In genomic region chr4:34582476-34582875, GRCm38 (mm10) we compare ENCODE assay signal across 18 mouse cellular contexts. TPM values are rescaled to one million over a fixed set of nuclear protein-coding genes. Genes with fewer than 3 reads are reported as not detected.
DNase-seq lines count a peak whose midpoint lies in the region; ATAC-seq lines count a peak whose summit lies in the region.
"Had no signal": no experiment of that assay in that cellular context is flagged by ENCODE, and none has a peak within 500 bp of the region (broad histone marks: within the 10 kb centered on the region; RNA-seq: fewer than 3 reads in every experiment).

No protein-coding gene starts in this region.

- H3K4me1 ChIP-seq in heart, embryonic 16.5 days (ENCODE audit: control insufficient read depth, insufficient read depth, low read length): peaks cover 17% of the 10 kb centered on the region
- H3K4me1 ChIP-seq in neural tube, embryonic 11.5 days (ENCODE audit: control insufficient read depth, insufficient read depth, low read length): 0 out of 2 replicates have a peak, but pooled peaks cover 3% of the 10 kb centered on the region
- H3K4me1 ChIP-seq: embryonic facial prominence, embryonic 15.5 days; forebrain, embryonic 15.5 days; midbrain, embryonic 12.5 days had no signal

- peaks cover 45% of the 10 kb centered on the region for H3K36me3 ChIP-seq in heart, embryonic 16.5 days (ENCODE audit: control insufficient read depth, insufficient read depth)
- H3K36me3 ChIP-seq in neural tube, embryonic 11.5 days (ENCODE audit: control insufficient read depth, insufficient read depth, low read length): peaks cover 8% of the 10 kb centered on the region

- DNase-seq in heart, adult 8-10 months (ENCODE audit: low spot score): no peak
- no peak for DNase-seq in neural tube, embryonic 11.5 days (ENCODE audit: low spot score)
- DNase-seq in neural tube, embryonic 10.5 days (ENCODE audit: extremely low spot score, low spot score): no peak
- peak; percentile 78 for DNase-seq in ZHBTc4 (ENCODE audit: low read depth, low spot score)
- DNase-seq in ovary, postnatal 14 days (ENCODE audit: low spot score): no peak
- DNase-seq: cerebellum, postnatal 36 days; gastrocnemius, postnatal 36 days; heart, postnatal 14 days; kidney, adult 2 months; lung, postnatal 10 days; thymus, postnatal 4 days had no signal

- peak overlapping the region; percentile 21; the same call in 1 of the 2 replicates for H3K27ac ChIP-seq in heart, embryonic 16.5 days (ENCODE audit: low read length)
- H3K27ac ChIP-seq in neural tube, embryonic 11.5 days (ENCODE audit: low read depth, low read length): no peak overlapping the region
- H3K27ac ChIP-seq: embryonic facial prominence, embryonic 15.5 days; forebrain, embryonic 15.5 days; layer of hippocampus, adult 2 months; midbrain, embryonic 12.5 days had no signal

- H3K9ac ChIP-seq in heart, embryonic 16.5 days (ENCODE audit: low read length): no peak overlapping the region
- H3K9ac ChIP-seq in neural tube, embryonic 11.5 days (ENCODE audit: low read length): no peak overlapping the region
- H3K9ac ChIP-seq: embryonic facial prominence, embryonic 15.5 days; forebrain, embryonic 15.5 days; midbrain, embryonic 12.5 days had no signal

- 59% methylated on average over 5 of the region's 5 CpGs for WGBS in heart, embryonic 16.5 days
- 71% methylated on average over 5 of the region's 5 CpGs for WGBS in neural tube, embryonic 11.5 days

- no peak overlapping the region for H3K4me3 ChIP-seq in heart, embryonic 16.5 days (ENCODE audit: low read length)
- no peak overlapping the region for H3K4me3 ChIP-seq in neural tube, embryonic 11.5 days (ENCODE audit: low read depth, low read length)
- H3K4me3 ChIP-seq: embryonic facial prominence, embryonic 15.5 days; forebrain, embryonic 15.5 days; layer of hippocampus, adult 2 months; midbrain, embryonic 12.5 days had no signal

- no peaks in the 10 kb centered on the region for H3K9me3 ChIP-seq in heart, embryonic 16.5 days (replicated peaks; ENCODE audit: control insufficient read depth, low read length)
- H3K9me3 ChIP-seq in neural tube, embryonic 11.5 days (ENCODE audit: control insufficient read depth, low read length): no peaks in the 10 kb centered on the region
- H3K9me3 ChIP-seq: embryonic facial prominence, embryonic 15.5 days; forebrain, embryonic 15.5 days; midbrain, embryonic 12.5 days had no signal

- no peak overlapping the region for H3K4me2 ChIP-seq in heart, embryonic 16.5 days (ENCODE audit: low read depth, low read length)
- no peak overlapping the region for H3K4me2 ChIP-seq in neural tube, embryonic 11.5 days (ENCODE audit: low read depth)
- H3K4me2 ChIP-seq: embryonic facial prominence, embryonic 15.5 days; forebrain, embryonic 15.5 days; midbrain, embryonic 12.5 days had no signal

- H3K27me3 ChIP-seq in heart, embryonic 16.5 days (ENCODE audit: control insufficient read depth, insufficient read depth, low read length): no peaks in the 10 kb centered on the region
- H3K27me3 ChIP-seq in neural tube, embryonic 11.5 days (ENCODE audit: control insufficient read depth, insufficient read depth, low read length): no peaks in the 10 kb centered on the region
- H3K27me3 ChIP-seq: embryonic facial prominence, embryonic 15.5 days; forebrain, embryonic 15.5 days; midbrain, embryonic 12.5 days had no signal

- ATAC-seq in heart, embryonic 16.5 days (replicated peaks; ENCODE audit: extremely low read depth, insufficient read depth, low FRiP score): no peak
- ATAC-seq in neural tube, embryonic 11.5 days (ENCODE audit: insufficient read depth, low FRiP score, low TSS enrichment): peak; percentile 39; the same call in 1 of the 2 replicates
- no peak for ATAC-seq in monocyte, adult 5-6 weeks (replicated peaks; ENCODE audit: insufficient number of reproducible peaks, low FRiP score, low TSS enrichment, poor library complexity, severe bottlenecking)
- ATAC-seq: activated CD4-positive, CD25-positive, alpha-beta regulatory T cell, adult 4 months; forebrain, embryonic 15.5 days had no signal

RNA-seq across cellular contexts. Expression of gene Akirin2, which starts 31.7 kb away (rescaled TPM):
- 28.1 and 31.0 TPM in 2 replicates for polyA plus RNA-seq in heart, embryonic 16.5 days (2015; fragmentation: Nextera tagmentation; extraction: Ambion mirVana)
- total RNA-seq in heart, adult 8-10 months (2022): 10 to 100 TPM; 53.3 to 58.5 (median 56.8) TPM
- 104 and 112 TPM in 2 replicates for polyA plus RNA-seq in neural tube, embryonic 11.5 days (2014; fragmentation: Nextera tagmentation; extraction: Ambion mirVana)
- total RNA-seq in monocyte, adult 5-6 weeks (2017): 51.4 to 79.7 TPM (median 64.7 TPM) in 3 replicates

RNA-seq across cellular contexts. Expression of gene Orc3, which starts 32.3 kb away (rescaled TPM):
- 63.2 and 68.9 TPM in 2 replicates for polyA plus RNA-seq in heart, embryonic 16.5 days (2015; fragmentation: Nextera tagmentation; extraction: Ambion mirVana)
- 10 to 100 TPM; 32.9 to 36.3 (median 34.1) TPM for total RNA-seq in heart, adult 8-10 months (2022)
- polyA plus RNA-seq in neural tube, embryonic 11.5 days (2014; fragmentation: Nextera tagmentation; extraction: Ambion mirVana): 109 and 112 TPM in 2 replicates
- 59.8 to 81.4 TPM (median 60.7 TPM) in 3 replicates for total RNA-seq in monocyte, adult 5-6 weeks (2017)

RNA-seq across cellular contexts. Expression of gene Rars2, which starts 32.3 kb away (rescaled TPM):
- polyA plus RNA-seq in heart, embryonic 16.5 days (2015; fragmentation: Nextera tagmentation; extraction: Ambion mirVana): 51.3 and 56.9 TPM in 2 replicates
- total RNA-seq in heart, adult 8-10 months (2022): 10 to 100 TPM; 23.0 to 27.2 (median 26.1) TPM
- polyA plus RNA-seq in neural tube, embryonic 11.5 days (2014; fragmentation: Nextera tagmentation; extraction: Ambion mirVana): 65.7 and 67.7 TPM in 2 replicates
- total RNA-seq in monocyte, adult 5-6 weeks (2017): 18.7 to 26.0 TPM (median 24.8 TPM) in 3 replicates
